Mouse (Mus musculus): Measurements from ENCODE around the gene Krt31.

The Krt31 gene

DNA sequence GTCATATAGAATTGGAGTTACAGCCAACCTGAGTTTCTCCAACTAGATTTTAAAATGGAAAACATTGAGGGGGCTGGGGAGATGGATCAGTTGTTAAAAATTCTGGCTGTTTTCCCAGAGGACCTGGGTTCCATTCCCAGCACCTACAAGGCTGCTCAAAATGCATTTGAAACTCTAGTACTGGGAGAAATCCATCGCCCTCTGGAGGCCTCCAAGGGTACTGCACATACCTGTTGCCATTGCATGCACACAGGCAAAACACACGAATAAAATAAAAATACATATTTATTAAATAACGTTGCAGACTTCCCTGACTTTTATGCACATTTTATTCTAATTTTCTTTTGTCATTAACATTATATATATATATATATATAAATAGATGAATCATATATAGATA, 43.7 kb downstream of the Krt31 start:
- no peak for DNase-seq (ENCODE audit: low read depth, low spot score)

DNA sequence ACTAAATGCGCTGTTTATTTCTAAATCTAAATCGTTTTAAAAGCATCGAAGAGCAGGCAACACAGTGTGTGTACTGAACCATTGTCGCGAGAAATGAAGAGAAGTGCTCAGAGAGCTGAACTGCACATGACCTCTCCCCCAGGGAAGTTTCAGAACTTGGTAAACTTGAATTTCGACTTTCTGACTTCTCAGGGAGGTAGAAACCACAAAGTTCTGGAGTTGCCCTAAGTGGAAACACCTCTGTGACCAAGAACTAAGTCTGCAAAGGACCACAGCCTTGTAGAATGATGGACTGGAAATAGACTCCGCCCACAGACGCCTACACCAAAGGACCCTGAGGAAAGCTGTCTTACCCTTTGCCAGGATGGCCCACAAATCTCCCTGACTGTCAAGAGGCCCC, 44.4 kb downstream of the Krt31 start:
- DNase-seq (ENCODE audit: low read depth, low spot score): no peak

DNA sequence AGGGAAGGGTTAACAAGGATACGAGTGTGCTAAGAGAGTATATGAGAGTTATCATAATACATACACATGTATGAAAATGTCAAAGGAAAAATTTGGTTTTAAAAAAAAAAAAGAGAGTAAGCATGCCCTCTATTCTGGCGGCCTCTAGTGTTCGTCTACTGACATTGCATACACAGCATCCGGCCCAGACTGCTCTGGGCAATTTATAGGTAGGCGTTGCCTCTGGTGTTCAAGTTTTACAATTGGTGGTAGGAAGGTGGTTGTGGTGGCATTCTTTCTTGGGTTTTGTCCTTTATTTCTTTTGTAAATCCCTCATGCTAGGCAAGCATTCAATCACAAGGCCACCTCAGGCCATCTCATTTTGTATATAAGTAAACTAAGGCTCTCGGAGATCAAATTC, 45.5 kb downstream of the Krt31 start:
- peak; percentile 45 for DNase-seq (ENCODE audit: low read depth, low spot score)

DNA sequence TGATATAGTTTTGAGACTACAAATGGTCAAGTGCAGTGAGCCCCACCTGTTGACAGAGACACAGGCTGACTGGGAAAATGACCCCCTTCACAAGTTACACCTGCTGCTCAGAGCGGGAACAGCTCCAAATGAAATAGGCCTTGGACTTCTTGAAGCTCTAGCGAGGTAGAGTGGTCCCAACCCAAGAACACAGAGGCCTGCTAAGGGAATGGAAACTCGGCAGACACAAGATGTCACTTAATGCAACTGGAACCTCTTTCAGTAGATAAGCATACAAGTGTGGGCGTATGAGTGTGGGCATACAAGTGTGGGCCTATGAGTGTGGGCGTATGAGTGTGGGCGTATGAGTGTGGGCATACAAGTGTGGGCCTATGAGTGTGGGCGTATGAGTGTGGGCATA, 51.3 kb downstream of the Krt31 start:
- DNase-seq (ENCODE audit: low read depth, low spot score): no peak
